Mouse (Mus musculus) B cell, adult 2 months (primary cell): ENCODE measurements around the gene Rnd2.
"Not testable (repeated sequence)": the region's sequence is repeated elsewhere in the genome, so short reads cannot be mapped to it uniquely, and the experiment has no call there.

Source experiments
- DNase-seq, 2 experiments: peaks; one replicate each; pipeline ENCODE4 v3.0.0; 2022

Gene Rnd2

DNA sequence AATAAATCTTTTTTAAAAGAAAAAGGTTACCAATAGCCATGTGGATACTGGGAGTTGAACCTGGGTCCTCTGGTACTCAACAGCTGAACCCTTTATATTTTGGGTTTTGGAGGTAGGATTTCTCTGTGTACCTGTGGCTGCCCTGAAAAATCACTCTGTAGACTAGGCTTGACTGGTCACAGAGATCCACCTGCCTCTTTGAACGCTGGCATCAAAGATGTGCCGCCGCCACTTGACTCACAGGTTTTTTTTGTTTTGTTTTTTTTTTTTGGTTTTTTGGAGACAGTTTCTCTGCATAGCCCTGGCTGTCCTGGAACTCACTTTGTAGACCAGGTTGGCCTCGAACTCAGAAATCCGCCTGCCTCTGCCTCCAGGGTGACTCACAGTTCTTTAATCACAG, 17.0 kb upstream of the Rnd2 start:
- DNase-seq, result no peak

DNA sequence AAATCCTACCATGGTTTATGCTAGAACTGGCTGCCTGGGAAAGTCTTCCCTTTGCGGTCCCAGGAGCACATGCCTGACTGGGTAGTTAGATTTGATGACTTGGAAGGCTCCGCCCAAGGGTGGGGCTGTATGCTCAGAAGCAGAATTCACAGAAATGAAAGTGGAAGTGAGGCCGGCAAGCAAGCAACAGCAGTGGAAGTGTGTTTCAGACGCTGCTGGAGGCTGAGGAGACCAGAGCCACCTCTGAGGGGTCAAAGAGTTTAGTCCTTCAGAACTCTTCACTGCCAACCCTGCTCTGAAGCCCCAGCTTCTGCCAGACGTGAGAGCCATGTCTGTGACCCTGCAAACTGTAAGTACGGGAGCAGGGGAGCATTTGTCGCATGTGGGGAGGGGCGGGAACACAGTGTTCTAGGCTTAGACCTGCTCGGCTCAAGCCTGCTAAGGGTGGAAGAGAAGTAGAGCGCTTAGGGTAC, 16.5 kb upstream of the Rnd2 start, which contains the start of gene Ifi35:
TSS of gene Ifi35 (plus strand) at position 134 of the 473 bp plus-strand sequence.
- peak; percentile 74 to 78 for DNase-seq

DNA sequence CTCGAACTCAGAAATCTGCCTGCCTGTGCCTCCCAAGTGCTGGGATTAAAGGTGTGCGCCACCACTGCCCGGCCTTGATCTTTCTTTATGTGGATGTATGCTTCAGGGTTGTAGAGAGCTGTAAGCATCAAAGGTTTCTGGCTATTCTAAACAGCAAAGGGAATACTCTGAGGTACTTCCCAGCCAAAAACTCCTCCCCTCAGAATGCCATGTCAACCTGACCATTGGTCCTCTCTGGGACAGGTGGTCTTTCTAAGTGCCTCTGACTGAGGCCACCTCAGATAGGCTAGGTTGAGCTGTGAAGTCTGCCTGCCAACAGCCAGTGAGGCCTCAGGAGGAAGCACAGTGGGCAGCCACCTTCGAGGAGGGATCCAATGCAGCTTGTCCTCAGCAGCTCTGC, 15.9 kb upstream of the Rnd2 start:
- peak; percentile 23 to 36 for DNase-seq

DNA sequence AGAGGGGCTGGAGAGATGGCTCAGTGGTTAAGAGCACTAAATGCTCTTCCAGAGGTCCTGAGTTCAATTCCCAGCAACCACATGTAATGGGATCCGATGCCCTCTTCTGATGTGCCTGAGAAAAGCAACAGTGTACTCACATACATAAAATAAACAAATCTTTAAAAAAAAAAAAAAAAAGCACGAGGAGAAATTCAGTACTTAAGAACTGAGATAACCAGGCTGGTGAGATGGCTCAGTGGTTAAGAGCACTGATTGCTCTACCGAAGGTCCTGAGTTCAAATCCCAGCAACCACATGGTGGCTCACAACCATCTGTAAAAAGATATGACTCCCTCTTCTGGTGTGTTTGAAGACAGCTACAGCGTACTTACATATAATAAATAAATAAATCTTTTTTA, 15.2 kb upstream of the Rnd2 start:
- DNase-seq, result not testable (repeated sequence)

DNA sequence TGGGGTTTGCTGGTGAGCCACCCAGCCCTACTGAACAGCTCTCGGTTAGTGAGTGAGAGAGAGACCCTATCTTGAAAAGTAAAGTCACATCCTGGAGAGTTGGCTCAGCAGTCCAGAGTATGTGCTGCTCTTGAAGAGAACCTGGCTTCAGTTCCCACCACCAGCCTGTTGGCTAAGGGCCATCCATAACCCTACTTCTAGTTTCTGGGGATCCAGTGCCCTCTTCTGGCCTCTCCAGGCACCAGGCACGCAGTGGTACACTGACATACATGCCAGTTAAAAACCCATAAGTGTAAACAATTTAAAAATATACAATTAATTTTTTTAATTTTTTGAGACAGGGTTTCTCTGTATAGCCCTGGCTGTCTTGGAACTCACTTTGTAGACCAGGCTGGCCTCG, 14.4 kb upstream of the Rnd2 start:
- peak; percentile 42 to 57 for DNase-seq

DNA sequence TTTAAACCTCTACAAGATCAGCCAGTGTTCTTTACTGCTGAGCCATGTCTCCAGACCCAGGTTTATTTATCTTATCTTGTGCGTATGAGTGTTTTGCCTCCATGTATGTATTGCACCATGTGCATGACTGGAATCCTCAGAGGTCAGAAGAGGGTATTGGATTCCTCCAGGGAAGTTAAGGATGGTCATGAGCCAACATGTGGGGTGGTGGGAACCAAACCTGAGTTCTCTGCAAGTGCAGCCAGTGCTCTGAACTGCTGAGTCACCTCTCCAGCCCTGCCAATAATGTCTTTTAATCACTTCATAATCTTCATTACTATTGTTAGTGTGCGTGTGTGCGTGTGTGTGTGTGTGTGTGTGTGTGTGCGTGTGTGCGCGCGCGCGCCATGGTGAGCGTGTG, 13.3 kb upstream of the Rnd2 start:
- DNase-seq, result no peak

DNA sequence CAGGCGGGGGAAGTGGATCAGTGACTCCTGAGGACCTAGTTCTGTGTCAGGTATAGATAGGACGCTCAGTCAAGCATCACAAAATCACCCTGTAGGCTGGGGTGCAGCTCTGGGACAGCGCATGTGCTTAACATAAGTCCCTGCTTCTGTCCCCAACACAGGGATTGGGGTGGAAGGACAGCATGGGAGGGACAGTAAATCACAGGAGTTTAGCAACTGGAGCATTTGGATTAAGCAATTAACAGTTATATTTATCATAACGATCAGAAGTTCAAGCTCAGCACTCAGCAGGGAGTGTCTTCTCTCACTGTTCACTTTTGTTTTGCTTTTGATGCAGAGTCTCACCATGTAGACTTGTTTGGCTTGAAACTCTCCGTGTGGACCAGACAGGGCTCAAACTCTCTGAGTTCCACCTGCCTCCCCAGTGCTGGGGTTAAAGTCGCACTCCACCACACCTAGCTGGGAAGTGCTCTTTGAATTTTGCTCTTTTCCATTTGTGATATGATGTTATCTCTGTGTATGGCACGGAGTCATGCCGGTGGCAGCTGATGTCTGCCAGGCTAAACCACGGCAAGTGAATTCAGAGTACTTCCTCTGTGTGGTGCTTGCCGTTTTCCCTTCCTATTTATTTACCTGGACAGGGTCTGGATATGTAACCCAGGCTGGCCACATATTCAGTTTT, 12.6 kb upstream of the Rnd2 start:
- DNase-seq, result no peak

DNA sequence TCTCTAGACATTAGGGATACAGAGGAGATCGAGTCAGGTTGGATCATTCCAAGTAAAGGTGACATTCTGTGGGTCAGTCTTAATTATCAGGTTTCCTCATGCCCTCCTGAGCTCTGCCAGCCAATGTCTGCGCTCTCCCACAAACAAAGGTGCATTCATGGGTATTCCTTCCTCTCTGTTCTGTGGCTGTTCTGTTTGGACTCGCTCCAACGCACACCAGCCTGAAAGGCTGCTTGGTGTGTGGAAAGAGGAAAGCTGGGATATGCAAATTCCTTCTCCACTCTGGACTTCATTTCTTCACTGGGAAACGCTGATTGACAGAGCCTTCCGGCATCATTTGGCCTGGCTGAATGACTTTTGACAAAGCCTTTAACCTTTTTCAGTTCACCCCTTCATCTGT, 10.1 kb upstream of the Rnd2 start:
- no peak for DNase-seq

DNA sequence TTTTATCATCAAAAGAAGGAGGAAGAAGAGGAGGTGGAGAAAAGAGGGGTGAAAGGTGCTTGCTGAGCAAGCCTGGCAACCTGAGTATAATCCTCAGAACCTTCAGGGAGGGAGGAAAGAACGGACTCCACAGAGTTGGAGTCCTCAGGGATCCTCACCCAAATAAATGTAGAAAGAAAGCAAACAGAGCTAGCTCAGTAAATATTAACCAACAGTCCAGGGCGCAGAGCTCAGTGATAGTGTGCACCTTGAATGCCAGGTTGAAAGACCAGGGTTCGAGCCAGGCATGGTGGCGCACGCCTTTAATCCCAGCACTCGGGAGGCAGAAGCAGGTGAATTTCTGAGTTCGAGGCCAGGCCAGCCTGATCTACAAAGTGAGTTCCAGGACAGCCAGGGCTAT, 9.2 kb upstream of the Rnd2 start:
- DNase-seq, result no peak

DNA sequence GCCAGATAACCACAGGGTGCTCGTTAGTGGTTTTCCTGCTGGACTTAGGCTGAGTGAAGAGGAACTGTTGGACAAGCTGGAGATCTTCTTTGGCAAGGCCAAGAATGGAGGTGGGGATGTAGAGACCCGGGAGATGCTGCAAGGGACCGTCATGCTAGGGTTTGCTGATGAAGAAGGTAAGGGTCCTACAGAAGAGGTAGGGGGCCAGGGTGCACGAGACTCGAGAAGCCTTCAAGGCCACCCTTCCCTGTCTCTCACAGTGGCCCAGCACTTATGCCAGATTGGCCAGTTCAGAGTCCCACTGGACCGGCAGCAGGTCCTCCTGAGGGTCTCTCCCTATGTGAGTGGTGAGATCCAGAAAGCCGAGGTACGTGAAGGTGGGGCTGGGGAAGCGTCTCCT, 7.2 kb upstream of the Rnd2 start:
- no peak for DNase-seq

DNA sequence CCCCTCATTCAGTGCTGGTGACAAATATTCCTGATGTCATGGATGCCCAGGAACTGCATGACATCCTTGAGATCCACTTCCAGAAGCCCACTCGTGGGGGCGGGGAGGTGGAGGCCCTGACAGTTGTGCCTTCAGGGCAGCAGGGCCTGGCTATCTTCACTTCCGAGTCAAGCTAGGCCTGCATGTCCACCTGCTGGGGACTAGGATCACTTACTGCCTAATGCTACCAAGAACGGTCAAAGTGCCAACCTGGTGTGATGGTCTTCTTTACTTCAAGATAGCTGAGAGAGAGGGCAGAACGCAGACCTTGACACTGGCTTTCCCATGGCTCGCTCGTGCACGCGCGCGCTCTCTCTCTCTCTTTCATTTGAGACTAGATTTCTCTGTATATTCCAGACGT, 6.6 kb upstream of the Rnd2 start:
- no peak for DNase-seq

DNA sequence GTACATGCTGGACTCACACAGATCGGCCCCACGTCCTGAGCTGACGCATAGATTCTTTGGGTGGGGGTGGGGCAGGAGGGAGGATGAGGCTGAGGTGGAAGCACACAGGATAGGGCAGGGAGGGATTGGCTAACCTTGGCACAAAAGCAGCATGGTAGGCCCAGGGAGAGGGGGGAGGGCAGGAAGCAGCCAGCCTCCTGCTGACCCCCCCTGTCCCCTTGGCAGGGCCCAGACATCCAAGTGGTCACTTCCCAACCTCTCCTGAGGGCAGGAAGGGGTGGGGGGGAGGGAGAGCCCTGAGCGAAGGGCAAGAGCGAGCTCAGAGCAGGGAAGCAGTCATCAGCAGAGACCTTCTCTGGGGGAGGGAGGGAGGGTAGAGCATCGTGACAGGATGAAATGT, 5.1 kb upstream of the Rnd2 start:
- DNase-seq, result no peak

DNA sequence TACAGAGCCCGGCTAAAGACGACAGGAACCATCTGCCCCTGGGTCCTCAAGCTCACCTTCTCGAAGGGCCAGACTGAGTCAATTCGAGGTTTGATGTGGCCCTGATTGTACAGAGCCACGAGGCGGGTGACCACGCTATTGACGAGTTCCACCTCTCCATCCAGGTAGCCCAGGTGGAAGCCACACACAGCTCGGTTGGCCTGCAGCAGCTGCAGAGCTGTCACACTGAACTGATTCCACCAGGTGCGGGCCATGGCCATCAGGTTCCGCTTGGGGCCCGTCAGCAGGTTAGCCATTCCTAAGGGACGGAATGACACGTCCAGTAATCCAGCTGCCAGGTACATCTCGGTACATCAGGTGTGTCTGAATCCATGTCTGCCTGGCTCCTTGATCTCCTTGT, 4.5 kb upstream of the Rnd2 start:
- DNase-seq, result no peak

DNA sequence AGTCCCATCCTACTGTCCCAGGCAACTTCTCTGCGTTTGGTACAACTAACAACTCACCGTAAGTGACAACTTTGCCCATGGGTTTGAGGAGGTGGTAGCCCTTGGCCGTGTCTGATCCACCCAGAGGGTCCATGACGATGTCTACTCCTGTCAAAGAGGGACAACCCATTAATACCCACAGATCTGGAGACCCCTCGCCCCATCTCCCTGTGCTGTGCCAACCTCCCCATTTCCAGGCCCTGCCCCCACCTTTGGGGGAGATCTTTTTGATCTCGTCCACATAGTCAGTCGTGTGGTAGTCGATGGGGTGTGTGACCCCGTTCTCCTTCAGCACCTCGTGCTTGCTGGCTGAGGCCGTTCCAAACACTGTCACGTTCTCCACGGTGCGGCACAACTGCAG, 2.7 kb upstream of the Rnd2 start:
- no peak for DNase-seq

DNA sequence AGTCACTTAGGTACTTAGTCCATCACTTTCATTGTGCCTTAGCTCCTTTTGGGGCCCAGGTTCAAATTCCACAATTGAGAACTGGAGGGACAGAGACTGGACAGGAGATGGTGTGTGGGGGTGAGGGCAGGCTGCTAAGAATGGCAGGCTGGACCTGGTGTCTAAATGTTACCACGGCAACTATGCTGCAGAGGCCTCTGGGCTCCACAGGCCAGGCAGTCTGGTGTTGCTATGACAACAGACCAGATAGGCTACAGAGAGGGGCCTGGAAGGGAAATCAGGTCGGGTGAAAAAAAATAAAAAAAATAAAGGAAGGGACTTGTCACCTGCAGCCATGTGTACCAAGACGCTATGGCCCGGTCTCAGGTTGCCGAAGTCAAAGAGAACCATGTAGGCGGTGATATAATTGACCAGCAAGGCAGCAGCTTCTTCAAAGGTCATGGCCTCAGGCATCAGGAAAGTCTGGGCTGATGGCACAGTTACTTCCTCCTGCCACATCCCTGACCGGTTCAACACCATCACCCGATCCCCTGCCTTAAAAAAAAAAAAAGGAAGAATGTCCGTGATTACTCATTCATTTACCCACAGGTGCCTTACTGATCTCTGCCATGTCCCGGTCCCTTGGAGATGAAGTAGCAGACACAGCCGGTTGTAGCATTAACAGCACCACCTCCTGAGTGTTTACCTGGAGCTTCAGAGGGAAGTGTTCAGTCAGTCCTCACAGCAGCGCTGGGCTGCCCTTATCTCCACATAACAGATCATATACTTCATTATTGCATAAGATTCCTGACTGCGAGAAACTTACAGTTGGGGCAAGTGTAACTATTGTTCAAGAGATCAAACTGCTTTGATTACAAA, 2.0 kb upstream of the Rnd2 start:
- no peak for DNase-seq

DNA sequence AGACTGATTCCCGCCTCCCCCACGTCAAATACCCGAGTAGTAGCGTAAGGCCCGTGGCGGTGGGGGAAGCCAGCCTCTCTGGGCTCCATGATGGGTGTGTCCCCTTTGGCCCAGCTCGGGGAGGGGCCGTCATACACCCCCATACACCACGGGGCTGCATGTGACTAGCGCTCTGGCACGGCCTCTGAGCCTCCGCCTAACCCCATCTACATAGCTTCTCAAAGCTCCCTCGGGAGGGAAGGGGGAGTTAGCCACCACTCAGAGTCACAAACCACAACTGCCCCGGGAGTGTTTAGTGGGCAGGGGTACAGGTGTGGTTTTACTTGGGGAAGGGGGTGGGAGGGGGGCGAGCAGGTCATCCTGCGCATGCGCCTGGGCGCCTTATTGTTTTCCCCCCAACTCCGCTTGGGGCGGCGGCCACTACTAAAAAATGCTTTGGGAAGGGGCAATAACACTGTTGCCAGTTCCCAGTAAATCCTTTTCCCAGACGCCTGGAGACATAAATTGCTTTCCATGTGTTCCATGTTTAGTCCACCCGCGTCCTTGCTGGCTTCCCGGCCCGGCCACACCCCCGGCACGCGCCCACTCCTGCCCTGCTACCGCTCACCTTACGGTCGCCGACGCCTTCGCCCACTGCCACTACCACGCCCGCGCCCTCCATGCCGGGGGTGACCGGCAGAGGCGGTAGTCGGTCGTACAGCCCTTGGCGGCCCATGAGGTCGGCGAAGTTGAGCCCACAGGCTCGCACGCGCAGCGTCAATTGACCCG, 486 bp downstream of the Rnd2 start:
- DNase-seq, result peak; percentile 74 to 79

DNA sequence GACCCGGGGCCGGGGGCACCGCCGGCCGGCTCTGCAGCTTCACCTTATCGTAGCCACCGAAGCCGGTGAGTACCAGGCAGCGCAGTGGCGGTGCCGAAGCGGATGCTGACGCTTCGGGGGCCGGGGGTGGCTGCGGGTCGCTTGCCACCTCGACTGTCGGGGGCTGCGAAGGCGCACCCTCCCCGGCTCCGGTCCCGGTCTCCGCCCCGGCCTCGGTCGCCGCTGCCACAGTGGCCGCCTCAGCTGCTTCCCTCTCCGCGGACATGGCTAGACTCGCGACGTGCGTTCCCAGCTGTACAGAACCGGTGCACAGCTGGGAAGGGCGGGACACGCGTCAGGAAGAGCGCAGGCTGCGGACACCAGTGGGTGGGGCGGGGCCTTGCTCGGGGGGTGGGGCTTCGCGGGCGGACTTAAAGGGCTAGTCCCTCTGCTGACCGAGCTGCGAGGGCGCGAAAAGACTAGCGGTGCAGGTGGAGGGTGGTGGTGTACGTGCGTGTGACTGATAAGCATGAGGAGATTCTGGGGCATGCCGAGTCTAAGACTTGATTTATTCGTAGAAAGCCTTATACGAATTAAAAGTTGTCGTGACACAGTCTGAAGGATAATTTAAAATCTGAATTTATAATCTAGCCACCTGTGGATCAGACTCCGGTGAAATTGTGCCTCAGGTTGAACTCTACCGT, 1.2 kb downstream of the Rnd2 start, which contains the start of gene Vat1:
TSS of gene Vat1 (minus strand) at position 362 of the 683 bp plus-strand sequence.
- DNase-seq, result peak; percentile 63 to 69

DNA sequence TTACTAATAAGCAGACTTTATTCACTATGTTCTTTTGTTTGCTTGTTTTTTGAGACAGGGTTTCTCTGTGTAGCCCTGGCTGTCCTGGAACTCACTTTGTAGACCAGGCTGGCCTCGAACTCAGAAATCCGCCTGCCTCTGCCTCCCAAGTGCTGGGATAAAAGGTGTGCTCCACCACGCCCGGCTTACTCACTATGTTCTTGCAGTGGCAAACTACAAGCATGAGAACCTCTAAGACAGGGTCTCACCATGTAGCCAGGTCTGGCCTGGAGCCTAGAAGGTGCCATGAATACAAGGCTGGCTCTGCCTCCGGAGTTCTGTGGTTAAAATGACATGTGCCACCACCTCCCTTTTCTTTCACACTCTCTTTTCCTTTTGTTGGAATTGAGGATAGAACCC, 1.8 kb downstream of the Rnd2 start:
- DNase-seq, result not testable (repeated sequence)

DNA sequence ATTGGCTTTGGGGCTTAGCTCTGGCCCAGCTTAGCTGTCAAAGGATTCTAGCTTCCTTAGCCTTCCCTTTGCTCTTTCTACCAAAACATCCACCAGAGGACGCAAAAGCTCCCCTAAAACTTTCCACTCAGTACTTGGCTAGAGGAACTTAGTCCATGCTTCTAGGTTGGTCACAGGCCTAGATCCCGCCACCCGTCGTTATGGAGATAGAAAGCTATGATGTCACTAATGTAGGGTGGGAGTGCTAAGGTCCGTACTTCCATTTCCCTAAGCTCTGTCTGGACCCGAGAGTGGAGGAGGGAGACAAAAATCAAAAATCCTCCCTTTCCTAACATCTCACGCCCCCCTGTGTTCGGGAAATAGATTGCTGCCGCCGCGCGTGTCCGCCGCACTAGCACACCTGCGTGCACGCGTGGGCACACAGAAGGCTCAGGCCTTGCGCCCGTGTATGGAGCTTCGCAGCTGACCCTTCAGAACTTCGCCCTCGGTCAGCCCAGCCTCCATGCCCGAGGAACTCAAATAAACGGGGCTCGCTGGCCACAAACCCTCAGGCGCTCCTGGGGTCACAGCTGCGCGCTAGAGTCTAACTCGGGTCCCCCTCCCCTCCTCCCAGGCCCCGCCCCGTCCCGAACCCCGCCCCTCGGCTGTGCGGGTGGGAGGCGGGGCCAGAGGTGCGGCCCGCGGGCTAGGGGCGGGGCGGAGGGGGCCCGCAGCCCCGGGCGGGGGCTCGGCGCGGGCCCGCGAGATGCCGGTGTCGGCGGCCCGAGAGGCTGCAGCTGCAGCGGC, 2.9 kb downstream of the Rnd2 start:
- DNase-seq, result peak; percentile 67 to 73

DNA sequence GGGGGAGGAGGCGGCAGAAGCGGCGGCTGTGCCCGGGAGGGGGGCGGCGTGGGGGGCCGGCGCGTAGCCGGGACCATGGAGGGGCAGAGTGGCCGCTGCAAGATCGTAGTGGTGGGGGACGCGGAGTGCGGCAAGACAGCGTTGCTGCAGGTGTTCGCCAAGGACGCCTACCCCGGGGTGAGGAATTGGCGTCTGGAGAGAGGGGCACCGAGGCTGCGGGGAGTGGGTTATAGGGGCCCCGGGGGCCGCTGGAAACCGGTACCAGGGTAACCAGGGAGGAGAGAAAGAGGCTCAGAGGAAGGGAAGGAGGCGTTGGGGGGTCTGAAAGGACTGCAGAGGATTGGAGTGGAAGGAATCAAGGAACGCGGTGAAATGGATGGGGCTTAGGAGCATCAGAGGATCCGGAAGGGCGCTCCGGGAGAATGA, 3.5 kb downstream of the Rnd2 start:
- peak in 1 of 2 experiments; percentile 31 for DNase-seq

DNA sequence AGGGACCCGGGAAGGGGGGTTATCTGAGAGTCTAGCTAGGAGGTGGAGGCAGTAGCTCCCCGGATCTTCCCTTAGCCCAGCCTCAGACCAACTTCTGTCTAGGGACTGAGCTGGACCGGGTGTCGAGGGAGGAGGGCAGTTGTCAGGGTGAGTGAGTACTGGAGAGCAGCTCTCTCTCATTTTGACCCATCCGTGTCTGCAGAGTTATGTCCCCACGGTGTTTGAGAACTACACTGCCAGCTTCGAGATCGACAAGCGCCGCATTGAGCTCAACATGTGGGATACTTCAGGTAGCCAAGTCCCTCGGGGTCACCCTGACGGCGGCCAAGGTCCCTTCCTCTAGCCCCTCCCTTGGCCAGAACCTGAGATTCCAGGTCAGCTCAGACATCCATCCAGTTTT, 3.9 kb downstream of the Rnd2 start:
- DNase-seq, result peak; percentile 13 to 15

DNA sequence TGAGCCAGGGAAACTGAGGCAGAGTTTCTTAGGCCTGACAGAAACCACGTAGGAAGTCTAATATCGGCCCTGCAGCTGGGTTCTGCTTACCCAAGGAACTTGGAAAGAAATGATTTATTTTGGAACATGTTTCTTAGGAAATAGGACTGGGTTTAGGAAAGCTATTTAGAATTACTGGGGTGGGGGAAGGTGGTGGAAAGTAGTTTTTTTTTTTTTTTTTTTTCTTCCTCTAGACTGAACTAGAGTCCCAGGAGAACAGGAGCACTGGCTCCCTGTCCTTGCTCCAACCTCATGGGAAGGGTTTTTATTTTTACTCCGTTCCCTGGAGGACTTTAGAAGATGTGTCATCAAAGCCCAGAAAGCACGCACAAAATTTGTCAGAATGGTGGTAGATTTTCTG, 4.4 kb downstream of the Rnd2 start:
- DNase-seq, result no peak
